Mouse (Mus musculus) lung, adult 2 months (tissue): Measurements from ENCODE around the gene Tab1. TPM values are rescaled to one million over a fixed set of nuclear protein-coding genes. Genes with fewer than 3 reads are reported as not detected.

Source experiments
- DNase-seq: peaks from one replicate; pipeline ENCODE4 v3.0.0; 2022
- H3K4me1 ChIP-seq: fragments of 200-500 bp; 2 replicates; pipeline ENCODE4 v1.6.1; 2011; ENCODE audit warnings: low read length; ENCODE audit not compliant: control insufficient read depth, insufficient read depth
- H3K4me3 ChIP-seq: fragments of 200-500 bp; replicated peaks from 2 replicates; pipeline ENCODE3; 2011; ENCODE audit warnings: low read depth, mild to moderate bottlenecking, control low read depth, low read length; ENCODE audit errors: extremely low read depth
- CTCF ChIP-seq: fragments of 200-500 bp; IDR thresholded peaks from 2 replicates; pipeline ENCODE4 v1.5.1; 2011; ENCODE audit warnings: mild to moderate bottlenecking, low read length, control low read depth; ENCODE audit not compliant: insufficient read depth
- POLR2A ChIP-seq: fragments of 200-500 bp; IDR thresholded peaks from 2 replicates; pipeline ENCODE4 v1.6.1; 2011; ENCODE audit warnings: low read depth, mild to moderate bottlenecking, control low read depth, low read length, borderline replicate concordance; ENCODE audit errors: extremely low read depth
- WGBS: fragments of 180-500 bp; shearing (Covaris S2); methylation state at CpG from one replicate; pipeline ENCODE4 v1.1.7; 2018; 5-methylcytosine and 5-hydroxymethylcytosine counted together
- polyA plus RNA-seq: library from polyadenylated mRNA; depleted of rRNA; stranded (reverse); fragments of >200 nt; gene quantifications from 2 replicates; pipeline ENCODE4 v1.2.3, GENCODE M21; 2012

The Tab1 gene
- polyA plus RNA-seq, 1 experiment, result 23.5 TPM

- H3K4me3 ChIP-seq, result no peak overlapping the region
- no peak for DNase-seq
- H3K4me1 ChIP-seq, result no peaks in the 10 kb centered on the region; the same call in 1 of the 2 replicates
- TF ChIP-seq POLR2A, result no peak
- no peak for TF ChIP-seq CTCF
- WGBS, result 78% methylated on average over 6 of the region's 6 CpGs
These were observed 31.4 kb upstream of the Tab1 start for GRCm38 (mm10) chr15:80101503-80101902.

- no peak for TF ChIP-seq POLR2A
- no peak for TF ChIP-seq CTCF
These were observed 30.4 kb upstream of the Tab1 start for GRCm38 (mm10) chr15:80102495-80102894.

GRCm38 (mm10) chr15:80105490-80106410, 27.2 kb upstream of the Tab1 start:
- 55% methylated on average over 12 of the region's 12 CpGs for WGBS
- TF ChIP-seq POLR2A (no peak), CTCF (no peak)

More at GRCm38 (mm10) chr15:80102495-80102894, 30.4 kb upstream of the Tab1 start:
- DNase-seq, result no peak
- no peaks in the 10 kb centered on the region for H3K4me1 ChIP-seq
- H3K4me3 ChIP-seq, result no peak overlapping the region
- 77% methylated on average over 6 of the region's 6 CpGs for WGBS

GRCm38 (mm10) chr15:80107143-80107542, 25.8 kb upstream of the Tab1 start:
- H3K4me1 ChIP-seq, result no peaks in the 10 kb centered on the region
- TF ChIP-seq CTCF (no peak), POLR2A (no peak)
- no peak overlapping the region for H3K4me3 ChIP-seq
- 94% methylated on average over 8 of the region's 8 CpGs for WGBS
- DNase-seq, result no peak

More at GRCm38 (mm10) chr15:80105490-80106410, 27.2 kb upstream of the Tab1 start:
- no peaks in the 10 kb centered on the region for H3K4me1 ChIP-seq
- H3K4me3 ChIP-seq, result no peak overlapping the region
- no peak for DNase-seq

GRCm38 (mm10) chr15:80107575-80107974, 25.4 kb upstream of the Tab1 start:
- Histone ChIP-seq H3K4me3 (no peak overlapping the region), H3K4me1 (no peaks in the 10 kb centered on the region)
- DNase-seq, result no peak
- WGBS, result 89% methylated on average over 3 of the region's 3 CpGs
- TF ChIP-seq POLR2A (no peak), CTCF (no peak)

GRCm38 (mm10) chr15:80111436-80111835, 21.5 kb upstream of the Tab1 start:
- Histone ChIP-seq H3K4me3 (no peak overlapping the region), H3K4me1 (no peaks in the 10 kb centered on the region)
- 72% methylated on average over 12 of the region's 12 CpGs for WGBS
- no peak for DNase-seq
- TF ChIP-seq POLR2A (no peak), CTCF (no peak)

- 57% methylated on average over 2 of the region's 2 CpGs for WGBS
- DNase-seq, result no peak
These were observed 20.4 kb upstream of the Tab1 start for GRCm38 (mm10) chr15:80112499-80112898.

GRCm38 (mm10) chr15:80114414-80114813, 18.5 kb upstream of the Tab1 start:
- WGBS, result 89% methylated on average over 7 of the region's 7 CpGs
- TF ChIP-seq CTCF (no peak), POLR2A (no peak)
- no peak for DNase-seq
- no peaks in the 10 kb centered on the region for H3K4me1 ChIP-seq
- H3K4me3 ChIP-seq, result no peak overlapping the region

More at GRCm38 (mm10) chr15:80112499-80112898, 20.4 kb upstream of the Tab1 start:
- H3K4me1 ChIP-seq, result no peaks in the 10 kb centered on the region
- no peak for TF ChIP-seq POLR2A
- no peak for TF ChIP-seq CTCF
- no peak overlapping the region for H3K4me3 ChIP-seq

GRCm38 (mm10) chr15:80115256-80115655, 17.7 kb upstream of the Tab1 start:
- Histone ChIP-seq H3K4me3 (no peak overlapping the region), H3K4me1 (no peaks in the 10 kb centered on the region)
- TF ChIP-seq POLR2A (no peak), CTCF (no peak)
- 61% methylated on average over 5 of the region's 5 CpGs for WGBS
- no peak for DNase-seq

GRCm38 (mm10) chr15:80115866-80116794, 16.8 kb upstream of the Tab1 start:
- TF ChIP-seq CTCF, result no peak
- TF ChIP-seq POLR2A, result no peak
- H3K4me3 ChIP-seq, result no peak overlapping the region
- H3K4me1 ChIP-seq, result no peaks in the 10 kb centered on the region
- WGBS, result 71% methylated on average over 13 of the region's 13 CpGs
- DNase-seq, result no peak
